26 mouse cellular contexts compared by ENCODE assay signal in the genomic region with DNA sequence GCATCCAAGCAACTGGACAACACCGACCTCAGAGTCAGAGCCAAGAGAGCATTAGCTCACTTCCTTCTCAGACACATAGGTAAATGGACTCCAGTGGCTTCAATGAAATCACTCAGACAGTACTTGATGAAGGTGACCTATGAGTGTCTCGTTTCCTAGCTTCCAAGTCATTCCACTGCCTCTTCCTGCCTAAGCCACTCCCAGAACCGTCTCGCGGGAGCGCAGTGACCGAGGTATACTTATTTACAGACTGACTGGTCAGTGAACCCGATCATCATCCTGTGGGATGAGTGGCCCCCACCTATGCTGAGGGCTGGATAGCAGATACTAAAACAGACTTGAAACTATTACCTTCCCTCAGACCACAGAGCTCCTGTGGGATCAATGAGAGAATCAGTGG. TPM values are rescaled to one million over a fixed set of nuclear protein-coding genes. Genes with fewer than 3 reads are reported as not detected.
DNase-seq lines count a peak whose midpoint lies in the region; ATAC-seq and TF ChIP-seq lines count a peak whose summit lies in the region.
"Had no signal": no experiment of that assay in that cellular context is flagged by ENCODE, and none has a peak within 500 bp of the region (broad histone marks: within the 10 kb centered on the region; RNA-seq: fewer than 3 reads in every experiment).

No protein-coding gene starts in this region.

- peak; percentile 18 for TF ChIP-seq POLR2A in kidney, adult 2 months (IDR thresholded peaks at IDR 0.05; ENCODE audit: low read depth, low read length)

- ATAC-seq in kidney, embryonic 14.5 days (ENCODE audit: low FRiP score, low TSS enrichment): no peak
- no peak for ATAC-seq in activated CD4-positive, CD25-positive, alpha-beta regulatory T cell, adult 4 months
- ATAC-seq: forebrain, embryonic 16.5 days; intestine, postnatal 0 days; midbrain, embryonic 16.5 days; Patski had no signal

- no peaks in the 10 kb centered on the region for H3K4me1 ChIP-seq in kidney, embryonic 14.5 days (ENCODE audit: control insufficient read depth, insufficient read depth, low read length)
- H3K4me1 ChIP-seq in kidney, adult 2 months (ENCODE audit: control insufficient read depth, insufficient read depth, low read length): peaks cover 10% of the 10 kb centered on the region; the same call in 1 of the 2 replicates
- H3K4me1 ChIP-seq: forebrain, embryonic 10.5 days; hindbrain, embryonic 12.5 days; stomach, embryonic 15.5 days had no signal

- no peak overlapping the region for H3K4me3 ChIP-seq in kidney, embryonic 14.5 days (ENCODE audit: low read length)
- peak overlapping the region; percentile 30 for H3K4me3 ChIP-seq in kidney, adult 2 months (ENCODE audit: insufficient read depth, low read depth, low read length)
- H3K4me3 ChIP-seq: forebrain, embryonic 10.5 days; heart, embryonic 12.5 days; hindbrain, embryonic 12.5 days; liver, embryonic 13.5 days; stomach, embryonic 15.5 days had no signal

- no peaks in the 10 kb centered on the region for H3K27me3 ChIP-seq in kidney, embryonic 14.5 days (ENCODE audit: control insufficient read depth, insufficient read depth, low read length)
- H3K27me3 ChIP-seq in kidney, adult 2 months (replicated peaks; ENCODE audit: control insufficient read depth, insufficient read depth, low read length): no peaks in the 10 kb centered on the region
- H3K27me3 ChIP-seq: liver, embryonic 13.5 days; Patski; stomach, embryonic 15.5 days had no signal

- no peak overlapping the region for H3K9ac ChIP-seq in kidney, embryonic 14.5 days (ENCODE audit: low read depth, low read length)
- H3K9ac ChIP-seq: heart, embryonic 12.5 days; hindbrain, embryonic 12.5 days; liver, embryonic 13.5 days; stomach, embryonic 15.5 days had no signal

- no peak overlapping the region for H3K4me2 ChIP-seq in kidney, embryonic 14.5 days (replicated peaks; ENCODE audit: low read depth, low read length)
- H3K4me2 ChIP-seq: heart, embryonic 12.5 days; hindbrain, embryonic 12.5 days; liver, embryonic 13.5 days; stomach, embryonic 15.5 days had no signal

- H3K36me3 ChIP-seq in kidney, embryonic 14.5 days (ENCODE audit: control insufficient read depth, insufficient read depth, low read length): no peaks in the 10 kb centered on the region
- no peaks in the 10 kb centered on the region for H3K36me3 ChIP-seq in kidney, adult 2 months (ENCODE audit: control insufficient read depth, insufficient read depth, low read length)
- H3K36me3 ChIP-seq: forebrain, embryonic 10.5 days; heart, embryonic 12.5 days; hindbrain, embryonic 12.5 days; liver, embryonic 13.5 days; stomach, embryonic 15.5 days had no signal

- 62% methylated on average over 8 of the region's 8 CpGs for WGBS in kidney, embryonic 14.5 days
- 41% methylated on average over 8 of the region's 8 CpGs for WGBS in kidney, adult 2 months

- DNase-seq in kidney, adult 11 months: peak; percentile 74
- peak; percentile 85 for DNase-seq in kidney, adult 2 months
- DNase-seq in kidney, postnatal 10 days: peak; percentile 70
- no peak for DNase-seq in left cerebral cortex, adult 8-10 months (ENCODE audit: low spot score in 2 of 2)
- no peak for DNase-seq in lung, postnatal 14 days
- DNase-seq in cerebellum, postnatal 4 days (ENCODE audit: low spot score in 2 of 2): no peak
- DNase-seq: adrenal gland, postnatal 14 days; cerebellum, adult 9-10 months; gastrocnemius, postnatal 14 days; heart, adult 11 months; heart, postnatal 10 days; layer of hippocampus, adult 9-11 months; liver, embryonic 13.5 days; lung, adult 2 months; lung, postnatal 36 days; thymus, postnatal 36 days had no signal

- no peaks in the 10 kb centered on the region; the same call in 1 of the 2 replicates for H3K9me3 ChIP-seq in kidney, embryonic 14.5 days (ENCODE audit: control insufficient read depth, low read length)
- H3K9me3 ChIP-seq: forebrain, embryonic 10.5 days; heart, embryonic 12.5 days; hindbrain, embryonic 12.5 days; liver, embryonic 13.5 days; stomach, embryonic 15.5 days had no signal

- no peak for TF ChIP-seq CTCF in kidney, adult 2 months (conservative IDR thresholded peaks at IDR 0.05; ENCODE audit: insufficient read depth, insufficient read length, low read depth, low read length)

- H3K27ac ChIP-seq in kidney, embryonic 14.5 days (ENCODE audit: low read depth, low read length): no peak overlapping the region
- H3K27ac ChIP-seq in kidney, adult 2 months (ENCODE audit: insufficient read depth, low read depth, low read length): peak overlapping the region; percentile 81
- H3K27ac ChIP-seq: forebrain, embryonic 10.5 days; hindbrain, embryonic 12.5 days; liver, embryonic 13.5 days; stomach, embryonic 15.5 days had no signal

RNA-seq across cellular contexts. Expression of a gene that starts 7.8 kb away (rescaled TPM):
- polyA plus RNA-seq in kidney, embryonic 14.5 days (2014; fragmentation: Nextera tagmentation; extraction: Ambion mirVana): 10.5 and 11.2 TPM in 2 replicates
- 18.3 and 22.2 TPM in 2 replicates for polyA plus RNA-seq in kidney, adult 2 months (2012; rRNA removed)
- total RNA-seq in left cerebral cortex, adult 8-10 months (2022): 10 to 100 TPM; 28.1 to 40.4 (median 30.9) TPM
- polyA plus RNA-seq in activated CD4-positive, CD25-positive, alpha-beta regulatory T cell, adult 4 months (2017; shearing (Covaris generic)): 10 to 100 TPM; 11.2 to 18.2 TPM

RNA-seq across cellular contexts. Expression of a gene that starts 57.9 kb away (rescaled TPM):
- 154 and 165 TPM in 2 replicates for polyA plus RNA-seq in kidney, embryonic 14.5 days (2014; fragmentation: Nextera tagmentation; extraction: Ambion mirVana)
- 41.3 and 48.7 TPM in 2 replicates for polyA plus RNA-seq in kidney, adult 2 months (2012; rRNA removed)
- total RNA-seq in left cerebral cortex, adult 8-10 months (2022): 10 to 100 TPM; 80.0 to 96.6 (median 86.5) TPM
- polyA plus RNA-seq in activated CD4-positive, CD25-positive, alpha-beta regulatory T cell, adult 4 months (2017; shearing (Covaris generic)): 10 to 100 TPM; 33.1 to 38.5 TPM

Comparison
In these comparisons a context has a peak if more than half of its experiments do, and no peak if none do; other contexts are left out.
1. DNase-seq: peak in kidney, adult 11 months (single experiment), kidney, adult 2 months (single experiment) and kidney, postnatal 10 days (single experiment); none in left cerebral cortex, adult 8-10 months (0 of 2), lung, postnatal 14 days (single experiment) and cerebellum, postnatal 4 days (0 of 2).